11 mouse cellular contexts compared by ENCODE assay signal in genomic region chr10:98742822-98743605, GRCm38 (mm10).
DNase-seq lines count a peak whose midpoint lies in the region; ATAC-seq and TF ChIP-seq lines count a peak whose summit lies in the region.
"Had no signal": no experiment of that assay in that cellular context is flagged by ENCODE, and none has a peak within 500 bp of the region (broad histone marks: within the 10 kb centered on the region; RNA-seq: fewer than 3 reads in every experiment).

No protein-coding gene starts in this region.

- no peak for ATAC-seq in monocyte, adult 5-6 weeks (replicated peaks; ENCODE audit: insufficient number of reproducible peaks, low FRiP score, low TSS enrichment, poor library complexity, severe bottlenecking)

- H3K4me3 ChIP-seq in heart, adult 2 months = no peak overlapping the region
- H3K4me3 ChIP-seq in lung, adult 2 months (replicated peaks; ENCODE audit: extremely low read depth, low read depth, low read length) = no peak overlapping the region
- H3K4me3 ChIP-seq: heart, embryonic 15.5 days; liver, embryonic 15.5 days had no signal

- WGBS in heart, adult 2 months = 58% methylated on average over 16 of the region's 16 CpGs
- WGBS in lung, adult 2 months = 72% methylated on average over 16 of the region's 16 CpGs

- no peak for TF ChIP-seq CTCF in heart, adult 2 months (IDR thresholded peaks at IDR 0.05)
- TF ChIP-seq CTCF in lung, adult 2 months (IDR thresholded peaks at IDR 0.05; ENCODE audit: insufficient read depth, low read length) = no peak

- no peak overlapping the region for H3K9ac ChIP-seq in heart, adult 2 months (ENCODE audit: low read depth, low read length)
- H3K9ac ChIP-seq: heart, embryonic 15.5 days; liver, embryonic 15.5 days had no signal

- DNase-seq in heart, postnatal 14 days = peak; percentile 3 to 16
- DNase-seq in heart, adult 2 months = no peak
- DNase-seq in adrenal gland, postnatal 14 days = peak; percentile 70
- DNase-seq in frontal cortex, adult 2 months (ENCODE audit: extremely low spot score in 1 of 2, low spot score in 1 of 2) = peak; percentile 52 to 66
- peak; percentile 94 for DNase-seq in left cerebral cortex, postnatal 4 days
- no peak for DNase-seq in urinary bladder, postnatal 36 days (ENCODE audit: low spot score in 2 of 2)
- DNase-seq in lung, adult 2 months = no peak

- H3K27ac ChIP-seq in heart, adult 2 months = no peak overlapping the region
- H3K27ac ChIP-seq: heart, embryonic 15.5 days; liver, embryonic 15.5 days had no signal

- peaks cover 1% of the 10 kb centered on the region for H3K4me1 ChIP-seq in heart, adult 2 months (ENCODE audit: control insufficient read depth, insufficient read depth, low read length)
- peaks cover 10% of the 10 kb centered on the region for H3K4me1 ChIP-seq in lung, adult 2 months (ENCODE audit: control insufficient read depth, insufficient read depth, low read length)
- H3K4me1 ChIP-seq: heart, embryonic 15.5 days had no signal

- intact Hi-C loops in heart, postnatal 14 days (cut with DNase I) = loop anchor here (10.0 kb wide), 1 partner anchor 342 kb away; no protein-coding TSS in a partner anchor
- intact Hi-C loops in heart, adult 2 months (cut with DNase I) = no loop called here
- intact Hi-C loops in left cerebral cortex, postnatal 4 days (cut with DNase I) = no loop called here

- TF ChIP-seq EP300 in heart, adult 2 months (IDR thresholded peaks at IDR 0.05; ENCODE audit: insufficient read depth, low read depth, low read length) = no peak

- no peak for TF ChIP-seq POLR2A in heart, adult 2 months (IDR thresholded peaks at IDR 0.05; ENCODE audit: insufficient read depth, low read depth, low read length)
- TF ChIP-seq POLR2A in lung, adult 2 months (IDR thresholded peaks at IDR 0.05; ENCODE audit: borderline replicate concordance, extremely low read depth, low read depth, low read length) = no peak

- H3K36me3 ChIP-seq in heart, adult 2 months (ENCODE audit: control insufficient read depth, insufficient read depth, low read length) = no peaks in the 10 kb centered on the region
- H3K36me3 ChIP-seq: heart, embryonic 15.5 days; liver, embryonic 15.5 days had no signal

- no peaks in the 10 kb centered on the region for H3K27me3 ChIP-seq in heart, adult 2 months (ENCODE audit: control insufficient read depth, insufficient read depth, low read length)
- H3K27me3 ChIP-seq: CH12.LX; heart, embryonic 15.5 days; liver, embryonic 15.5 days had no signal

- no peaks in the 10 kb centered on the region for H3K79me2 ChIP-seq in heart, adult 2 months (replicated peaks; ENCODE audit: control insufficient read depth, insufficient read depth, low read length)

Comparison
In these comparisons a context has a peak if more than half of its experiments do, and no peak if none do; other contexts are left out.
1. DNase-seq: peak in heart, postnatal 14 days (2 of 2), adrenal gland, postnatal 14 days (single experiment), frontal cortex, adult 2 months (2 of 2) and left cerebral cortex, postnatal 4 days (single experiment); none in heart, adult 2 months (0 of 2), urinary bladder, postnatal 36 days (0 of 2) and lung, adult 2 months (single experiment).